Mouse (Mus musculus) G1E (cell line): ENCODE data around the gene Uchl3.

Experiments used
- CTCF ChIP-seq: IDR thresholded peaks from 2 replicates; pipeline ENCODE4 v1.5.1; 2012; ENCODE audit warnings: low read depth, low read length, inconsistent platforms, mixed read lengths
- GATA1 ChIP-seq: IDR thresholded peaks from 2 replicates; pipeline ENCODE4 v1.6.1; 2012; ENCODE audit warnings: borderline replicate concordance, low read length, inconsistent platforms, mixed read lengths

DNA sequence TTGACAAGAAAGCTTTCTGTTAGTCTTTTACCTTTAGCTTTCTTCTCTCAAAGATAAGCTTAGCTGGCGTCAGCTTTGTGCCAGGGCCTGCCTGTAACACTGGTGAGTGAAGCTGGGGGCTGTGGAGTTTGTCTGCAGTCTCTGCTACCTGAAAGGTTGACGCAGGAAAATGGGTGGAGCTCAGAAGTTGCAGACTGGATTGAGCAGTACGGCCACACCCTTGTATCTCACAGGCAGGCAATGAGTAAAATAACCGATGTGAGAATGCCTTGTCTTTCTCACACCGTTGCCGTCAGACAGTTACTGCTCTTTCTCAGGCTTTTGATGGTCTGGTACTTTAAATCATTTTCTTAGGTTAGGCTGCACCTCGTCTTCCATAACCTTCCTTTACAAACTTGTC, 12.3 kb downstream of the Uchl3 start:
- TF ChIP-seq CTCF: no peak
- TF ChIP-seq GATA1: no peak
